In the genomic region with DNA sequence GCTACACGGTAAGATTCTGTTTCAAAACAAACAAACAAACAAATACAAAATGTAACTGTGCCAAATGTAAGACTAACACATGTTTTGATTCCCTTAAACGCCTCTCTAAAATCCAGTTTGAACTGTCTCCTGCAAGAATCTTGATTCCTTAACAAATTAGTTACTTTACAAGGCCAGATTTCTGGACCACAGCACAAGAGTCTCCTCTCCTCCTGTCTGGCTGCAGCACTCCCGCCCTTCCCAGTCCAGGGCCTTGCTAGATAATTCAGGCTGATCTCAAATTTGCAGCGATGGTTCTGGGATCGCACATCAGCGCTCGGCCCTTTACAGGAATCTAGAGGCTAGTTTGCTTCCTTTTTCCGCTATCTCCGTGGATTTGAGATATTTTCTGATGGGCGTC, we compare ENCODE assay signal across 7 mouse cellular contexts. TPM values are rescaled to one million over a fixed set of nuclear protein-coding genes. Genes with fewer than 3 reads are reported as not detected.
DNase-seq lines count a peak whose midpoint lies in the region; ATAC-seq and TF ChIP-seq lines count a peak whose summit lies in the region.

No protein-coding gene starts in this region.

- peaks cover 5% of the 10 kb centered on the region; the same call in 1 of the 2 replicates for H3K27me3 ChIP-seq in thymus, adult 2 months (ENCODE audit: control insufficient read depth, insufficient read depth, low read length)
- peaks cover 44% of the 10 kb centered on the region for H3K27me3 ChIP-seq in forebrain, embryonic 14.5 days (replicated peaks; ENCODE audit: control insufficient read depth, insufficient read depth, low read length)
- peaks cover 53% of the 10 kb centered on the region for H3K27me3 ChIP-seq in liver, embryonic 13.5 days

- peak overlapping the region; percentile 84 for H3K4me3 ChIP-seq in thymus, adult 2 months (ENCODE audit: control insufficient read depth, insufficient read depth, low read length)
- peak overlapping the region; percentile 84 for H3K4me3 ChIP-seq in forebrain, embryonic 14.5 days (ENCODE audit: low read depth, low read length)
- peak overlapping the region; percentile 79 for H3K4me3 ChIP-seq in liver, embryonic 13.5 days (replicated peaks)

- peak overlapping the region; percentile 99 for H3K4me2 ChIP-seq in forebrain, embryonic 14.5 days (ENCODE audit: low read length)
- H3K4me2 ChIP-seq in liver, embryonic 13.5 days = peak overlapping the region; percentile 86

- no peak for ATAC-seq in forebrain, embryonic 14.5 days
- no peak for ATAC-seq in liver, embryonic 13.5 days (ENCODE audit: low read depth)
- no peak for ATAC-seq in inflammation-experienced regulatory T-cells, adult 6 months

- H3K9me3 ChIP-seq in forebrain, embryonic 14.5 days (replicated peaks; ENCODE audit: control insufficient read depth, low read length) = no peaks in the 10 kb centered on the region
- H3K9me3 ChIP-seq in liver, embryonic 13.5 days (replicated peaks) = no peaks in the 10 kb centered on the region

- DNase-seq in thymus, adult 2 months = no peak
- DNase-seq in thymus, postnatal 10 days (ENCODE audit: low spot score in 2 of 2) = no peak
- DNase-seq in forebrain, embryonic 14.5 days (ENCODE audit: low spot score) = no peak
- no peak for DNase-seq in liver, embryonic 13.5 days
- no peak for DNase-seq in spleen, adult 18-20 months
- no peak for DNase-seq in urinary bladder, postnatal 14 days (ENCODE audit: low spot score)

- no peak for TF ChIP-seq CTCF in thymus, adult 2 months (IDR thresholded peaks at IDR 0.05; ENCODE audit: borderline replicate concordance, control insufficient read depth, extremely low read depth, insufficient read depth, low read length, poor library complexity)

- peak overlapping the region; percentile 67; the same call in 1 of the 2 replicates for H3K27ac ChIP-seq in thymus, adult 2 months (ENCODE audit: control insufficient read depth, insufficient read depth, low read length)
- H3K27ac ChIP-seq in forebrain, embryonic 14.5 days (ENCODE audit: low read depth, low read length) = peak overlapping the region; percentile 76; the same call in 1 of the 2 replicates
- peak overlapping the region; percentile 94 for H3K27ac ChIP-seq in liver, embryonic 13.5 days

- H3K9ac ChIP-seq in forebrain, embryonic 14.5 days (ENCODE audit: low read length) = peak overlapping the region; percentile 59
- H3K9ac ChIP-seq in liver, embryonic 13.5 days = peak overlapping the region; percentile 90

- H3K36me3 ChIP-seq in thymus, adult 2 months (ENCODE audit: control insufficient read depth, insufficient read depth, low read length) = no peaks in the 10 kb centered on the region
- peaks cover 6% of the 10 kb centered on the region; the same call in 1 of the 2 replicates for H3K36me3 ChIP-seq in forebrain, embryonic 14.5 days (ENCODE audit: control insufficient read depth, insufficient read depth, low read length)
- H3K36me3 ChIP-seq in liver, embryonic 13.5 days = peaks cover 17% of the 10 kb centered on the region

- TF ChIP-seq POLR2A in thymus, adult 2 months (IDR thresholded peaks at IDR 0.05; ENCODE audit: control insufficient read depth, extremely low read depth, insufficient read depth, low read length, poor library complexity) = no peak

- WGBS in thymus, adult 2 months = 21% methylated on average over 10 of the region's 10 CpGs
- WGBS in forebrain, embryonic 14.5 days = 5% methylated on average over 10 of the region's 10 CpGs
- WGBS in liver, embryonic 13.5 days (ENCODE audit: insufficient replicate concordance) = 7% methylated on average over 10 of the region's 10 CpGs

- peaks cover 30% of the 10 kb centered on the region for H3K4me1 ChIP-seq in thymus, adult 2 months (replicated peaks; ENCODE audit: control insufficient read depth, insufficient read depth, low read length)
- H3K4me1 ChIP-seq in forebrain, embryonic 14.5 days (ENCODE audit: control insufficient read depth, insufficient read depth, low read length) = peaks cover 16% of the 10 kb centered on the region
- peaks cover 66% of the 10 kb centered on the region for H3K4me1 ChIP-seq in liver, embryonic 13.5 days (replicated peaks)

RNA-seq across cellular contexts. Expression of a gene that starts 0.7 kb away (rescaled TPM):
- polyA plus RNA-seq in thymus, adult 2 months (2012; rRNA removed) = 68.5 and 74.2 TPM in 2 replicates
- polyA plus RNA-seq in forebrain, embryonic 14.5 days (2014; fragmentation: Nextera tagmentation; extraction: Ambion mirVana) = 52.9 and 54.9 TPM in 2 replicates
- 23.0 and 23.2 TPM in 2 replicates for polyA plus RNA-seq in liver, embryonic 13.5 days (2015; fragmentation: Nextera tagmentation; extraction: Ambion mirVana)
- polyA plus RNA-seq in inflammation-experienced regulatory T-cells, adult 6 months (2017; shearing (Covaris generic)) = 10 to 100 TPM; 16.5 to 21.0 (median 18.2) TPM

RNA-seq across cellular contexts. Expression of a gene that starts 3.4 kb away (rescaled TPM):
- 0.40 and 0.93 TPM in 2 replicates for polyA plus RNA-seq in thymus, adult 2 months (2012; rRNA removed)
- polyA plus RNA-seq in forebrain, embryonic 14.5 days (2014; fragmentation: Nextera tagmentation; extraction: Ambion mirVana) = not detected in 2 replicates
- polyA plus RNA-seq in liver, embryonic 13.5 days (2015; fragmentation: Nextera tagmentation; extraction: Ambion mirVana) = 0.14 and 0.24 TPM in 2 replicates
- under 1 TPM in 1 of 3 experiments, not detected in 2; 0.26 TPM for polyA plus RNA-seq in inflammation-experienced regulatory T-cells, adult 6 months (2017; shearing (Covaris generic))

RNA-seq across cellular contexts. Expression of a gene that starts 5.4 kb away (rescaled TPM):
- polyA plus RNA-seq in thymus, adult 2 months (2012; rRNA removed) = 79.1 and 110 TPM in 2 replicates
- polyA plus RNA-seq in forebrain, embryonic 14.5 days (2014; fragmentation: Nextera tagmentation; extraction: Ambion mirVana) = 100 and 109 TPM in 2 replicates
- 32.5 and 34.4 TPM in 2 replicates for polyA plus RNA-seq in liver, embryonic 13.5 days (2015; fragmentation: Nextera tagmentation; extraction: Ambion mirVana)
- 10 to 100 TPM; 61.9 to 74.3 (median 66.5) TPM for polyA plus RNA-seq in inflammation-experienced regulatory T-cells, adult 6 months (2017; shearing (Covaris generic))

RNA-seq across cellular contexts. Expression of a gene that starts 11.8 kb away (rescaled TPM):
- 24.3 and 25.2 TPM in 2 replicates for polyA plus RNA-seq in thymus, adult 2 months (2012; rRNA removed)
- 6.6 and 8.4 TPM in 2 replicates for polyA plus RNA-seq in forebrain, embryonic 14.5 days (2014; fragmentation: Nextera tagmentation; extraction: Ambion mirVana)
- polyA plus RNA-seq in liver, embryonic 13.5 days (2015; fragmentation: Nextera tagmentation; extraction: Ambion mirVana) = 6.0 TPM in 2 replicates
- 1 to 10 TPM; 4.4 to 7.3 (median 5.7) TPM for polyA plus RNA-seq in inflammation-experienced regulatory T-cells, adult 6 months (2017; shearing (Covaris generic))

RNA-seq across cellular contexts. Expression of a gene that starts 13.6 kb away (rescaled TPM):
- 6.0 and 6.1 TPM in 2 replicates for polyA plus RNA-seq in thymus, adult 2 months (2012; rRNA removed)
- 39.8 and 54.3 TPM in 2 replicates for polyA plus RNA-seq in forebrain, embryonic 14.5 days (2014; fragmentation: Nextera tagmentation; extraction: Ambion mirVana)
- 26.4 and 27.1 TPM in 2 replicates for polyA plus RNA-seq in liver, embryonic 13.5 days (2015; fragmentation: Nextera tagmentation; extraction: Ambion mirVana)
- polyA plus RNA-seq in inflammation-experienced regulatory T-cells, adult 6 months (2017; shearing (Covaris generic)) = 10 to 100 TPM in 1 of 3 experiments, 1 to 10 TPM in 2; 7.7 to 19.7 (median 10.0) TPM
